10 mouse cellular contexts compared by ENCODE assay signal in the genomic region with DNA sequence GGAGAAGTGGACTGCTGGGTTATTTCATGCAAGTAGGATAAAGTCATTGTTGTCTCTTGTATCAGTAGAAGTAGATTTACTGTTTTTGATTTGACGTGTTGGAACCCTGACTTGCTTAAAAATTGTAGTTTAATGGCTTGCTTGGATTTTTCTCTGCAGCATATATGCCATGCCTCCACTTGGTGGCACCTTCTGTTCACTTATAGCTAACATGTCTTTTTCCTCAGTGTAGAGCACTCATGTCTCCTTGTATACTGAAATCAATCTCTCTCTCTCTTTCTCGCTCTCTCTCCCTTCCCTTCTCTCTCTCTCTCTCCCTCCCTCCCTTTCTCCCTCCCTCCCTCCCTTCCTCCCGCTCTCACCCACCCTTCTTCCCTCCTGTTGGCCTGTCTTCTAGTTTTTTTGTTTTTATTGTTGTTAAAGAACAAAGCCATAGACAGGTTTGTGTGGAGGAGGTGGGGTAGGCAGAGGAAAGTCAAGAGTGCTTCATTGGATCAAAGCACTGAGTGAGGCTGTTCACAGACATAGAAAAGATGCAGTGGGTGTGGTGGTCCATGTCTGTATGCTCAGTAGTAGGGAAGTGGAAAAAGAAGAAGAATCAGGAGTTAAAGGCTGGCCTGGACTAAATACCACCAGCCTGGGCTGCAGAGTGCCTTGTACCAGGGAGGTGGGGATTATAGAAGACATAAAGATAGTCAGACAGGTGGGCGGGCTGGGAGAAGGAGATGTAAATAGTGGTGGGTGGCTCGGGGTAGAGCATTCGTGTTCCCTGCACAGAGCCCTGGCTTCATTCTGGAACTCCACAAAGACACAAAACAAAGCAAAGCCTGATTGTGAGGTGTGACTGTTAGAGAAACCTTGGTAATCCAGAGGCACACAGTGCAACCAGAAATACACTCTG. TPM values are rescaled to one million over a fixed set of nuclear protein-coding genes. Genes with fewer than 3 reads are reported as not detected.
A peak's percentile ranks its signal among the peaks of the same experiment; 100 is the strongest.
DNase-seq lines count a peak whose midpoint lies in the region; ATAC-seq and TF ChIP-seq lines count a peak whose summit lies in the region.
"Had no signal": no experiment of that assay in that cellular context is flagged by ENCODE, and none has a peak within 500 bp of the region (broad histone marks: within the 10 kb centered on the region; RNA-seq: fewer than 3 reads in every experiment).

No protein-coding gene starts in this region.

- H3K4me2 ChIP-seq in limb, embryonic 14.5 days (replicated peaks; ENCODE audit: low read depth, low read length, severe bottlenecking), result no peak overlapping the region
- no peak overlapping the region for H3K4me2 ChIP-seq in embryonic facial prominence, embryonic 14.5 days (ENCODE audit: low read depth, low read length)
- H3K4me2 ChIP-seq in midbrain, embryonic 16.5 days (ENCODE audit: low read length), result no peak overlapping the region

- no peak for TF ChIP-seq POLR2A in limb, embryonic 14.5 days (IDR thresholded peaks at IDR 0.05; ENCODE audit: borderline replicate concordance, extremely low read depth, insufficient read depth, insufficient read length)

- H3K4me1 ChIP-seq in limb, embryonic 14.5 days (ENCODE audit: control insufficient read depth, insufficient read depth, low read length), result no peaks in the 10 kb centered on the region
- H3K4me1 ChIP-seq in limb, embryonic 10.5 days, result no peaks in the 10 kb centered on the region; the same call in 1 of the 2 replicates
- no peaks in the 10 kb centered on the region for H3K4me1 ChIP-seq in embryonic facial prominence, embryonic 14.5 days (ENCODE audit: control insufficient read depth, insufficient read depth, low read length)
- H3K4me1 ChIP-seq in midbrain, embryonic 16.5 days (ENCODE audit: control insufficient read depth, insufficient read depth, low read length), result peaks cover 8% of the 10 kb centered on the region

- no peak overlapping the region for H3K27ac ChIP-seq in limb, embryonic 14.5 days (replicated peaks; ENCODE audit: low read depth, low read length)
- H3K27ac ChIP-seq in limb, embryonic 10.5 days, result no peak overlapping the region
- no peak overlapping the region for H3K27ac ChIP-seq in embryonic facial prominence, embryonic 14.5 days (replicated peaks; ENCODE audit: low read depth, low read length)
- H3K27ac ChIP-seq in midbrain, embryonic 16.5 days (ENCODE audit: low read length), result peak overlapping the region; percentile 54
- H3K27ac ChIP-seq: macrophage had no signal

- H3K36me3 ChIP-seq in limb, embryonic 14.5 days (ENCODE audit: control insufficient read depth, insufficient read depth, low read length), result peaks cover 41% of the 10 kb centered on the region
- peaks cover 72% of the 10 kb centered on the region for H3K36me3 ChIP-seq in limb, embryonic 10.5 days
- peaks cover 42% of the 10 kb centered on the region for H3K36me3 ChIP-seq in embryonic facial prominence, embryonic 14.5 days (ENCODE audit: control insufficient read depth, insufficient read depth, low read length)
- peaks cover under 1% of the 10 kb centered on the region for H3K36me3 ChIP-seq in midbrain, embryonic 16.5 days (ENCODE audit: control insufficient read depth, insufficient read depth, low read length)

- H3K4me3 ChIP-seq in limb, embryonic 14.5 days (replicated peaks; ENCODE audit: low read length), result no peak overlapping the region
- H3K4me3 ChIP-seq in limb, embryonic 10.5 days, result no peak overlapping the region
- H3K4me3 ChIP-seq in embryonic facial prominence, embryonic 14.5 days (ENCODE audit: low read depth, low read length), result no peak overlapping the region
- no peak overlapping the region for H3K4me3 ChIP-seq in midbrain, embryonic 16.5 days (ENCODE audit: low read depth, low read length)
- H3K4me3 ChIP-seq: erythroblast, embryonic 14.5 days had no signal

- no peaks in the 10 kb centered on the region for H3K9me3 ChIP-seq in limb, embryonic 14.5 days (ENCODE audit: control insufficient read depth, low read length)
- no peaks in the 10 kb centered on the region for H3K9me3 ChIP-seq in limb, embryonic 10.5 days (replicated peaks)
- H3K9me3 ChIP-seq in embryonic facial prominence, embryonic 14.5 days (ENCODE audit: control insufficient read depth, low read length), result no peaks in the 10 kb centered on the region
- H3K9me3 ChIP-seq in midbrain, embryonic 16.5 days (replicated peaks; ENCODE audit: control insufficient read depth, low read length, poor library complexity, severe bottlenecking), result no peaks in the 10 kb centered on the region

- H3K27me3 ChIP-seq in limb, embryonic 14.5 days (ENCODE audit: control insufficient read depth, insufficient read depth, low read length), result no peaks in the 10 kb centered on the region
- no peaks in the 10 kb centered on the region for H3K27me3 ChIP-seq in limb, embryonic 10.5 days (ENCODE audit: low read depth, poor library complexity, severe bottlenecking)
- H3K27me3 ChIP-seq in embryonic facial prominence, embryonic 14.5 days (replicated peaks; ENCODE audit: control insufficient read depth, insufficient read depth, low read length), result no peaks in the 10 kb centered on the region
- no peaks in the 10 kb centered on the region for H3K27me3 ChIP-seq in midbrain, embryonic 16.5 days (ENCODE audit: control insufficient read depth, insufficient read depth, low read depth, low read length)

- DNase-seq in cerebellum, postnatal 14 days, result peak; percentile 48 to 54
- DNase-seq in cerebellum, postnatal 36 days, result no peak
- DNase-seq in limb, embryonic 14.5 days (ENCODE audit: low spot score), result peak; percentile 36
- DNase-seq in limb, embryonic 10.5 days (ENCODE audit: low spot score), result no peak
- DNase-seq in embryonic facial prominence, embryonic 14.5 days (ENCODE audit: low spot score), result peak; percentile 30
- DNase-seq in gastrocnemius, adult 8-10 months (ENCODE audit: low spot score in 2 of 2), result no peak

- H3K9ac ChIP-seq in limb, embryonic 14.5 days (ENCODE audit: low read depth, low read length, severe bottlenecking), result no peak overlapping the region
- H3K9ac ChIP-seq in embryonic facial prominence, embryonic 14.5 days (ENCODE audit: low read depth, low read length), result no peak overlapping the region
- H3K9ac ChIP-seq in midbrain, embryonic 16.5 days (ENCODE audit: low read depth, low read length), result no peak overlapping the region

- WGBS in limb, embryonic 14.5 days, result 80% methylated on average over 6 of the region's 6 CpGs
- 80% methylated on average over 6 of the region's 6 CpGs for WGBS in limb, embryonic 10.5 days
- WGBS in embryonic facial prominence, embryonic 14.5 days, result 83% methylated on average over 6 of the region's 6 CpGs
- WGBS in midbrain, embryonic 16.5 days, result 49% methylated on average over 6 of the region's 6 CpGs

- 0 out of 2 replicates have a peak, but pooled peaks have one; percentile 30 for ATAC-seq in limb, embryonic 14.5 days (ENCODE audit: low FRiP score, low read depth)
- peak; percentile 67; the same call in 1 of the 2 replicates for ATAC-seq in embryonic facial prominence, embryonic 14.5 days (ENCODE audit: low read depth)
- ATAC-seq in midbrain, embryonic 16.5 days, result peak; percentile 92
- no peak for ATAC-seq in monocyte, adult 5-6 weeks (replicated peaks; ENCODE audit: insufficient number of reproducible peaks, low FRiP score, low TSS enrichment, poor library complexity, severe bottlenecking)

RNA-seq across cellular contexts. Expression of a gene that starts 12.4 kb away (rescaled TPM):
- polyA plus RNA-seq in limb, embryonic 14.5 days (2012; rRNA removed), result 115 and 198 TPM in 2 replicates
- 349 and 377 TPM in 2 replicates for polyA plus RNA-seq in limb, embryonic 14.5 days (2014; fragmentation: Nextera tagmentation; extraction: Ambion mirVana)
- polyA plus RNA-seq in limb, embryonic 10.5 days (2016; fragmentation: Nextera tagmentation; extraction: Ambion mirVana), result 495 and 559 TPM in 2 replicates
- 357 and 366 TPM in 2 replicates for polyA plus RNA-seq in embryonic facial prominence, embryonic 14.5 days (2014; fragmentation: Nextera tagmentation; extraction: Ambion mirVana)
- polyA plus RNA-seq in midbrain, embryonic 16.5 days (2015; fragmentation: Nextera tagmentation; extraction: Ambion mirVana), result 291 and 304 TPM in 2 replicates
- 100 to 1,000 TPM; 480 to 576 (median 508) TPM for total RNA-seq in gastrocnemius, adult 8-10 months (2022)
- total RNA-seq in monocyte, adult 5-6 weeks (2017), result 90.2 to 144 TPM (median 119 TPM) in 3 replicates

Comparison
In these comparisons a context has a peak if more than half of its experiments do, and no peak if none do; other contexts are left out.
1. DNase-seq: peak in cerebellum, postnatal 14 days (2 of 2), limb, embryonic 14.5 days (single experiment) and embryonic facial prominence, embryonic 14.5 days (single experiment); none in cerebellum, postnatal 36 days (0 of 2), limb, embryonic 10.5 days (single experiment) and gastrocnemius, adult 8-10 months (0 of 2).